Mouse (Mus musculus): Measurements from ENCODE around the gene Dmxl2. TPM values are rescaled to one million over a fixed set of nuclear protein-coding genes. Genes with fewer than 3 reads are reported as not detected.

Gene Dmxl2
- total RNA-seq (2014; fragmentation: Nextera tagmentation) (5.8 and 14.4 TPM in 2 replicates), total RNA-seq (2017) (8.7 and 9.2 TPM in 2 replicates)

GRCm38 (mm10) chr9:54501453-54502110, at the start of gene Dmxl2:
Dmxl2 (minus strand) TSS chr9:54501626.
- peak; percentile 88 for ATAC-seq (replicated peaks; ENCODE audit: poor library complexity, severe bottlenecking)

GRCm38 (mm10) chr9:54549433-54549832, 48.0 kb upstream of the Dmxl2 start:
- ATAC-seq (replicated peaks; ENCODE audit: poor library complexity, severe bottlenecking): peak; percentile 34; the same call in 1 of the 2 replicates

- ATAC-seq (replicated peaks; ENCODE audit: poor library complexity, severe bottlenecking): peak; percentile 60
These were observed 46.1 kb upstream of the Dmxl2 start for GRCm38 (mm10) chr9:54547536-54547935.

- no peak for ATAC-seq (replicated peaks; ENCODE audit: poor library complexity, severe bottlenecking)
These were observed 43.5 kb upstream of the Dmxl2 start for GRCm38 (mm10) chr9:54544954-54545315.

- no peak for ATAC-seq (replicated peaks; ENCODE audit: poor library complexity, severe bottlenecking)
These were observed 43.0 kb upstream of the Dmxl2 start for GRCm38 (mm10) chr9:54544212-54544953.

- no peak for ATAC-seq (replicated peaks; ENCODE audit: poor library complexity, severe bottlenecking)
These were observed 39.4 kb upstream of the Dmxl2 start for GRCm38 (mm10) chr9:54540801-54541200.

GRCm38 (mm10) chr9:54538684-54539083, 37.3 kb upstream of the Dmxl2 start, which contains the start of gene Sh2d7:
Sh2d7 (plus strand) TSS chr9:54538984.
- ATAC-seq (replicated peaks; ENCODE audit: poor library complexity, severe bottlenecking): no peak

GRCm38 (mm10) chr9:54538244-54538643, 36.8 kb upstream of the Dmxl2 start:
- ATAC-seq (replicated peaks; ENCODE audit: poor library complexity, severe bottlenecking): no peak

GRCm38 (mm10) chr9:54537480-54537879, 36.1 kb upstream of the Dmxl2 start:
- 0 out of 2 replicates have a peak, but pooled peaks have one; percentile 12 for ATAC-seq (replicated peaks; ENCODE audit: poor library complexity, severe bottlenecking)

- no peak for ATAC-seq (replicated peaks; ENCODE audit: poor library complexity, severe bottlenecking)
These were observed 35.6 kb upstream of the Dmxl2 start for GRCm38 (mm10) chr9:54537030-54537429.

GRCm38 (mm10) chr9:54536236-54536635, 34.8 kb upstream of the Dmxl2 start:
- ATAC-seq (replicated peaks; ENCODE audit: poor library complexity, severe bottlenecking): no peak

GRCm38 (mm10) chr9:54533975-54534374, 32.5 kb upstream of the Dmxl2 start:
- ATAC-seq (replicated peaks; ENCODE audit: poor library complexity, severe bottlenecking): no peak

GRCm38 (mm10) chr9:54532926-54533325, 31.5 kb upstream of the Dmxl2 start:
- no peak for ATAC-seq (replicated peaks; ENCODE audit: poor library complexity, severe bottlenecking)

- no peak for ATAC-seq (replicated peaks; ENCODE audit: poor library complexity, severe bottlenecking)
These were observed 30.0 kb upstream of the Dmxl2 start for GRCm38 (mm10) chr9:54531421-54531820.

GRCm38 (mm10) chr9:54530836-54531235, 29.4 kb upstream of the Dmxl2 start:
- ATAC-seq (replicated peaks; ENCODE audit: poor library complexity, severe bottlenecking): no peak

GRCm38 (mm10) chr9:54529950-54530349, 28.5 kb upstream of the Dmxl2 start:
- no peak for ATAC-seq (replicated peaks; ENCODE audit: poor library complexity, severe bottlenecking)

- no peak for ATAC-seq (replicated peaks; ENCODE audit: poor library complexity, severe bottlenecking)
These were observed 26.3 kb upstream of the Dmxl2 start for GRCm38 (mm10) chr9:54527694-54528093.

- ATAC-seq (replicated peaks; ENCODE audit: poor library complexity, severe bottlenecking): no peak
These were observed 18.9 kb upstream of the Dmxl2 start for GRCm38 (mm10) chr9:54520286-54520685.

GRCm38 (mm10) chr9:54518921-54519320, 17.5 kb upstream of the Dmxl2 start:
- no peak for ATAC-seq (replicated peaks; ENCODE audit: poor library complexity, severe bottlenecking)

GRCm38 (mm10) chr9:54515991-54516390, 14.6 kb upstream of the Dmxl2 start:
- no peak for ATAC-seq (replicated peaks; ENCODE audit: poor library complexity, severe bottlenecking)

- no peak for ATAC-seq (replicated peaks; ENCODE audit: poor library complexity, severe bottlenecking)
These were observed 1.4 kb upstream of the Dmxl2 start for GRCm38 (mm10) chr9:54502873-54503272.

GRCm38 (mm10) chr9:54502111-54502495, 677 bp upstream of the Dmxl2 start:
- ATAC-seq (replicated peaks; ENCODE audit: poor library complexity, severe bottlenecking): peak; percentile 14; the same call in 1 of the 2 replicates
